Mouse (Mus musculus): Measurements from ENCODE around the gene Pgrmc1. TPM values are rescaled to one million over a fixed set of nuclear protein-coding genes. Genes with fewer than 3 reads are reported as not detected.

Gene Pgrmc1
- 25.0 to 30.4 TPM (median 29.0 TPM) in 4 replicates for total RNA-seq (2023; ENCODE audit: inconsistent age)

DNA sequence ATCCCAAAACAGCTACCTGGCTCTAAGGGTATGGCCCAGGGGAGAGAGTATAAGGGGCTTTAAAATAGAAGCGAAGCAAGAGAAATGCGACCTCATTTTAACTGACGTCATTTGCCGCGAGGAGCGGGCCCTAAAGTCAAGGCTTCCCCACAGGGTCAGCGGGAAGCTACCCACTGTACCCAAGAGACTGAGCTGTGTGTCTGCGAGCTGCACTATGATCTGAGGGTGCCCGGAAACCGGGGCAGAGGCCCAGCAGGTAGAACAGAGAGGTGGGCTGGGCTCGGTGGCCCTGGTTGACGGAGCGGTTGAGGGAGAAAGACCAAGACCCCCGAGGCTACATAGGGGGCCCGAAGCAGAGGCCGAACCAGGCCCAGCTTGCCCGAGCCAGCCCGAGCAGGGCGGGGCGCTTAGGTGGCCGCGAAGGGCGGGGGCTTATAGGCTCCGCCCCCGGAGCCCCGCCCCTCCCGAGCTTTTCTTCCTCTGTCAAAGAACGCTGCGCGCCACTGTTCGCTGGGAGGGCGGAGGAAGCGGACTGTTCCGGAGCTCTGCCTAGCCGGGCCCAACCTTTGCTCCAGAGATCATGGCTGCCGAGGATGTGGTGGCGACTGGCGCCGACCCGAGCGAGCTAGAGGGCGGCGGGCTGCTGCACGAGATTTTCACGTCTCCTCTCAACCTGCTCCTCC lies at the start of gene Pgrmc1:
Pgrmc1 (plus strand) TSS at position 500 of the 683 bp plus-strand sequence.

DNA sequence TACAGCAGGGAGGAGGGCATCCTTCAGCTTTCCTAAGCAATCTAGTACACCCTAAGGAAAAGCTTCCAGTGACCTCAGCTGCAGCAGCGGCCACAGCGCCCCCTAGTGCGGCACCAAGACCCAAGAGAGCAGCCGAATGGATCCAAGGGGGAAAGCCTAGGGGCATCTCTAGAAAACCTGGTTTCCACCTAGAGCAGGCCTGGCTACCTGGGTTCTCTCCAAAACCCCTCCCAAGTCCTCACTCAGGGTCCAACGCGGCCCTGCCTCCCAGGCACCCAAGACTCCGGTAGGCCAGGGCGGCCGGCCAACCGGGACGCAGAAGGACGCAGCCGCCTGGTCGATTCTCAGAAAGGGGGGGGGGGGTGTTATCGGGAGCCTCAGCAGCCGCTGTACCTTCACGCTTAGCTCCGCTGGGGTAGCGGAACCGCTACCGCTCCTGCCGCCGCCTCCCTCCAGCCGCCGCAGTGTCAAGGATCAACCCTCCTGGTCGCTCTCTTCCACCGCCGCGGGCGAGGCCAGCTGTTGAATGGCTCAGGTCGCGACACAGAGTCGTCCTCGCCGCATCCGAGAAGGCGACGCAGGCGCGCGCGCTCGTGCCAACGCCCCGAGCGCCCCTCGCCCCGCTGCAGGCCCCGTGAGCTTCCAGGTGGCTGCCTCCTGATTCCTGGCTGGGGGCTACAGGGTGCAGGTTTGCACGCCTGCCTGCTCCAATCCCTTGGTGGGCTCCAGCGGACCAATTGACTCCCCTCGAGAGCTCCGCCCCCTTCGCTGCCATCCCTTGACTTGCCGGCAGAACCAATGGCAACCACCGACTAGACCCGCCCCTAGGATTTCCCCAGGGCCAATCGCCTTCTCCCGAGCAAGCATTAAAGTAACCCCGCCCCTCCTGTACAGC lies 46.9 kb downstream of the Pgrmc1 start, which contains the start of gene Akap17b:
Akap17b (minus strand) TSS at position 739 of the 895 bp plus-strand sequence.

Other genes with a start within 250 kb of the Pgrmc1 start
- not detected in 4 replicates for gene Gm6268, start 196.9 kb upstream of the Pgrmc1 start, total RNA-seq (2023; ENCODE audit: inconsistent age)
- gene Gm14569, start 106.4 kb upstream of the Pgrmc1 start, total RNA-seq (2023; ENCODE audit: inconsistent age), result not detected in 4 replicates
- gene Akap17b, start 47.2 kb downstream of the Pgrmc1 start, total RNA-seq (2023; ENCODE audit: inconsistent age), result 3.1 to 4.1 TPM (median 3.9 TPM) in 4 replicates
- gene Slc25a43, start 145.5 kb downstream of the Pgrmc1 start, total RNA-seq (2023; ENCODE audit: inconsistent age), result 0.83 to 1.3 TPM (median 1.2 TPM) in 4 replicates
- gene Slc25a5, start 197.4 kb downstream of the Pgrmc1 start, total RNA-seq (2023; ENCODE audit: inconsistent age), result 344 to 364 TPM (median 351 TPM) in 4 replicates